Mouse (Mus musculus) embryonic fibroblast, embryonic 13.5 days (primary cell): ENCODE measurements around the gene B4galnt1.

ENCODE experiments used
- CTCF ChIP-seq: IDR thresholded peaks from 2 replicates; pipeline ENCODE4 v1.5.1; 2011; ENCODE audit warnings: mild to moderate bottlenecking, control low read depth, low read length, moderate library complexity, borderline replicate concordance; ENCODE audit not compliant: insufficient read depth
- POLR2A ChIP-seq: IDR thresholded peaks from 2 replicates; pipeline ENCODE4 v1.6.1; 2011; ENCODE audit warnings: low read depth, mild to moderate bottlenecking, control low read depth, low read length, moderate library complexity

DNA sequence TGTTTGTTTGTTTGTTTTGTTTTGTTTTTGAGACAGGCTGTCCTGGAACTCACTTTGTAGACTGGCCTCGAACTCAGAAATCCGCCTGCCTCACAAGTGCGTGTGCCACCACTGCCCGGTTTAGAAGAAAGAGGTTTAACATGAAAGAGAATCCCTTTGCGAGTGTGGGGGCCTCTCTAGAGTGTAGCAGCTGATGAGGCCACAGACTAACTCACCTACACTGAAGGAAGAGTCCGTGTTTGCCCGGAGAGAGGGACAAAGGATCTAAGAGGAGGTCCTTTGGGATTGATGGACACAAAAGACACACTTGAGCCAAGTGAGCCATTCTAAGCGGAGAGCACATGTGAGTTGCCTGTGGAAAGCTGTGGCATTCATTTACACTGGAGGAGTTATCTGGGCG, 12.2 kb downstream of the B4galnt1 start:
- TF ChIP-seq CTCF (no peak), POLR2A (no peak)
